Mouse (Mus musculus) T-cell, adult 2 months (primary cell): ENCODE results near the gene Ap1b1.
A peak's percentile ranks its signal among the peaks of the same experiment; 100 is the strongest.

Experiments
- DNase-seq: peaks from one replicate; pipeline ENCODE4 v3.0.0; 2022; ENCODE audit warnings: low spot score

Ap1b1 gene

GRCm38 (mm10) chr11:4984799-4985198, 1.8 kb upstream of the Ap1b1 start:
- no peak for DNase-seq

GRCm38 (mm10) chr11:4987487-4987852, 846 bp downstream of the Ap1b1 start:
- peak; percentile 1 for DNase-seq

GRCm38 (mm10) chr11:4989187-4989586, 2.6 kb downstream of the Ap1b1 start:
- DNase-seq = peak; percentile 57

- no peak for DNase-seq
Observed at GRCm38 (mm10) chr11:4992471-4992870, 5.8 kb downstream of the Ap1b1 start.

GRCm38 (mm10) chr11:4995676-4996075, 9.1 kb downstream of the Ap1b1 start:
- no peak for DNase-seq

GRCm38 (mm10) chr11:4996621-4997199, 10.1 kb downstream of the Ap1b1 start:
- DNase-seq = no peak

- DNase-seq = no peak
Observed at GRCm38 (mm10) chr11:4998352-4998751, 11.7 kb downstream of the Ap1b1 start.

- DNase-seq = no peak
Observed at GRCm38 (mm10) chr11:4998762-4999161, 12.1 kb downstream of the Ap1b1 start.

- DNase-seq = no peak
Observed at GRCm38 (mm10) chr11:5000241-5000640, 13.6 kb downstream of the Ap1b1 start.

- no peak for DNase-seq
Observed at GRCm38 (mm10) chr11:5002826-5003225, 16.2 kb downstream of the Ap1b1 start.

- no peak for DNase-seq
Observed at GRCm38 (mm10) chr11:5005528-5005927, 18.9 kb downstream of the Ap1b1 start.

GRCm38 (mm10) chr11:5007186-5007585, 20.6 kb downstream of the Ap1b1 start:
- DNase-seq = no peak

GRCm38 (mm10) chr11:5008867-5009266, 22.2 kb downstream of the Ap1b1 start:
- no peak for DNase-seq

GRCm38 (mm10) chr11:5009354-5010074, 22.9 kb downstream of the Ap1b1 start:
- DNase-seq = no peak

GRCm38 (mm10) chr11:5010205-5010604, 23.6 kb downstream of the Ap1b1 start:
- no peak for DNase-seq

- DNase-seq = no peak
Observed at GRCm38 (mm10) chr11:5011480-5011879, 24.9 kb downstream of the Ap1b1 start.

GRCm38 (mm10) chr11:5012213-5012715, 25.6 kb downstream of the Ap1b1 start:
- no peak for DNase-seq

- DNase-seq = no peak
Observed at GRCm38 (mm10) chr11:5015720-5016119, 29.1 kb downstream of the Ap1b1 start.

- no peak for DNase-seq
Observed at GRCm38 (mm10) chr11:5016286-5016685, 29.7 kb downstream of the Ap1b1 start.

- DNase-seq = no peak
Observed at GRCm38 (mm10) chr11:5017506-5017905, 30.9 kb downstream of the Ap1b1 start.

GRCm38 (mm10) chr11:5025108-5025507, 38.5 kb downstream of the Ap1b1 start:
- no peak for DNase-seq

GRCm38 (mm10) chr11:5028228-5028627, 41.6 kb downstream of the Ap1b1 start:
- DNase-seq = no peak

- no peak for DNase-seq
Observed at GRCm38 (mm10) chr11:5032706-5033105, 46.1 kb downstream of the Ap1b1 start.

- no peak for DNase-seq
Observed at GRCm38 (mm10) chr11:5033136-5033535, 46.5 kb downstream of the Ap1b1 start.
